Mouse (Mus musculus): Measurements from ENCODE around the gene Lsm14b.

Lsm14b gene

DNA sequence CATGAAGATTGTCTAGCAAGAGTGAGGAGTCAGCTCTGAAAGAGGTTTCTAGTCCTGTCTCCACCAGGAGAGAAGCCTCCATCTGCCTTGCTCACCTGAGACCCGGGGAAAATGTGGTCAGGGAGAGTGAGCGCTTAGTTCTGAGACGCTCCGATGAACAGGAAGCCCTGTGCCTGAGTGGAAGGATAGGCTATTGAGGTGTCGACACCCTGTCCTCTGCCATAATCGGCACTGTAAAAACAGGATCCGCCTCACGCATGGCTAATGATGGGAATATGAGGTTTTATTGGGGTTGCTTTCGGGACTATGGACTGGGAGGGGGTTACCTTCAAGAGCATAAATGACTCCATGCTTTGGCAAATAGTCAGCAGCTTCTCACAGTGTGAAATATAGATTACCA lies 6.2 kb upstream of the Lsm14b start:
- DNase-seq = no peak

DNA sequence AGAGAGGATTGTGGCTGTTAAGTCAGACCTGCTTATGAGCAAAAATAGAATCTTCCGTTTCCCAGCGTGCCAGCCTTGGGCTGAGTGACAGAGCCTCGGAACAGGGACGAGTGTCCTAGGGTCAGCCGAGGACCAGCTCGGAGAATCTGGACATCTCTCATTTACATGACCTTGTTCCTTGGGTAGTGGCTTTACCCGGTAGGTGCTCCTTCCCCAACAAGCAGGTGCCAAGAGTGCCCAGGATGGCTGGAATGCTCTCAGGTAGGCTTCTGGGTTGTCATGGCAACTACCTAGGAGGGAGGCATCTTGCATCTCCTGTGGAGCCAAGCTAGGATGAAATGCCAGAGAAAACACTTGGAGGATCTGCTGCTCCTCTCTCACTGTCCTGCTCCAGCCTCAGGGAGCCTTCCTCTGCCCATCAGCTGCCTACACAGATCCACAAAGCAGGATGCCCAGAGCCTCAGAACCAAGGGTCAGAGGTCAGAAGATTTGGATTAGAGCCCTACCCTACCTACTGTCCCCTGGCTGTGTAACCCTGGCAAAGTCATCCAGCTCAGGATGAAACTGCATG lies 4.6 kb upstream of the Lsm14b start:
- no peak for DNase-seq

DNA sequence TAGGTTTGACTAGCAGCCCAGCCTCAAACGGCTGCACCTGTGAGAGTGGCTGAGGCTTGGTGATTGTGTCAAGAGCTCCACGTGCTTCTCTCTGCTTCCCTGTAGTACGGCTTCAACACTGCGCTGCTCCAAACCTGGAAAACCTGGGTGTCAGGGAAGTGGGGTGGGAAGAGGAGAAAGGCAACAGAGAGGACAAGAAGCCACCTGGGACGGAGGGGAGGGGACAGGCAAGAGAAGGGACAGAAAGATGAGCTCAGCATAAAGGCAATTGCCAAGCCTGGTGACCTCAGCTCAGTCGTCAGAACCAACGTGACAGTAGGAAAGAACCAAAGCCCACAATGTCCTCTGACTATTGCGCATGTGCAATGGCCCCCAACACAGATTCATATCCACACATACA lies 3.9 kb upstream of the Lsm14b start:
- DNase-seq = no peak

GRCm38 (mm10) chr2:180022751-180023150 lies 2.0 kb upstream of the Lsm14b start:
- no peak for DNase-seq

DNA sequence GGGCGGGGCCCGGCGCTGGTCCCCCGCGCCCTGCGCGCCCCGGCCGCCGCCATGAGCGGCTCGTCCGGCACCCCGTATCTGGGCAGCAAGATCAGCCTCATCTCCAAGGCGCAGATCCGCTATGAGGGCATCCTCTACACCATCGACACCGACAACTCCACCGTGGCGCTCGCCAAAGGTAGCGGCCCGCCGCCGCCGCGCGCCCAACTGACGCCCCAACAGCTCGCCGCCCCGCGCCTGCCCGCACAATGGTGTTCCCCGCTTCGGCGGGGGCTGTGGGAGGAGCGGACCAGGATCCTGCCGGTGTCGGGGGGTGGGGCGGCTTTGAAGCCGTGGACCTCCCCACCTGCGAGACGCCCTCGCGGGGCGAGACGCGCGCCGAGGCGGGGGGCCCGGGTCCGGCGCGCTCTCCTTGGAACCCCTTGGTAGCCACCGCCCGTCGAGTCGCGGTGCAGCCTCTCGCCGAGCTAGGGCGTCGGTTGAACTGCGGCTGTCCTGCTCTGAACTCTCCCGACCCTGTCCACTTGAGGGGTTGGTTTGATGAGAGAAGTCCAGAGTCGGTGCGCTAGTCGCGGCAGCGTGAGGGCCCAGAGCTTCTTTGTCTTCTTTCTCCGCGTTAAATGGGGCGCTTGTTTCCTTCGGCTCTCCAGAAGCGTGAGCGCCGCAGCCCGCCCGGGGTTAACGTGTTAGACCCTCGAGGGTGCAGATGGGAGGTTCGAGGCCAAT lies 511 bp downstream of the Lsm14b start:
- peak; percentile 51 to 54 for DNase-seq

DNA sequence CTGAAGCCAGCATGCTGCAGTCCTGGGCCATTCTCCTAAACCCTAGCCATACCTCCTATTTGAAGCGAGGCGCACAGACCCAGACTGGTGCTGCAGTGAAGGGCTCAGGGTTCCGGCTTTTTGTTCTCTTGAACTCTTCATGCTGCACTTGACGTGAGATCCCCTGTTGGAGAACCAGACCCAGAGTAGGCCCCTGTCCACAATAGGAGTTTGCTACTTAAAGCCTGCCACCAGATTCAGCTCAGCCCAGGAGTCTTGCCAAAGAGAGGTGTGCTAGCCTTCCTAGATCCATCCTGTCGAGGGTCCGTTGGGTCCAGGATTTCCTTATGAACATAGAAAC lies 1.0 kb downstream of the Lsm14b start:
- no peak for DNase-seq

- DNase-seq = no peak
These were observed 3.0 kb downstream of the Lsm14b start for GRCm38 (mm10) chr2:180027768-180028167.

- DNase-seq = peak; percentile 16 to 37
These were observed 6.5 kb downstream of the Lsm14b start for GRCm38 (mm10) chr2:180031270-180031669.

GRCm38 (mm10) chr2:180032925-180033324 lies 8.1 kb downstream of the Lsm14b start:
- DNase-seq = peak in 1 of 2 experiments; percentile 17

GRCm38 (mm10) chr2:180033956-180034355 lies 9.2 kb downstream of the Lsm14b start:
- DNase-seq = no peak

- no peak for DNase-seq
These were observed 10.0 kb downstream of the Lsm14b start for GRCm38 (mm10) chr2:180034753-180035152.

DNA sequence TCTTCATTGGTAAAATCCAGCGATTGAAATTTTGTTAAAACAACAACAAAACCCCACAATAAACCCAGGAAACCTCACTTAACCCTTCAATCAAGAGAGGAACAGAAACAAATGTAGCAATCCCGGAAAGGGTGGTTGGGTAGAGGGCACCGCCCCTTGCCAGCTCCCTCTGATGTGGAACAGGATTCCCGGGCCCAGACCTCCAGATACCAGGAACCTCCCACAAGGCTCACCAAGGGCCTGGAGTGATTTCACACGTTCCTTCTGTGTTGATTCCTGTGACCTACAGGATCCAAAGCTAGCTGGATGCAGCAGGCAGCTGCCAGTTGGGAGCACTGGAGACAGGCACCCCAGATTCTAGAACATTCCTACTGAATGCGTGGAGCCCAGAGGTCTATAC lies 15.6 kb downstream of the Lsm14b start:
- peak in 1 of 2 experiments; percentile 13 for DNase-seq

GRCm38 (mm10) chr2:180041577-180042255 lies 16.9 kb downstream of the Lsm14b start:
- peak; percentile 32 to 37 for DNase-seq

DNA sequence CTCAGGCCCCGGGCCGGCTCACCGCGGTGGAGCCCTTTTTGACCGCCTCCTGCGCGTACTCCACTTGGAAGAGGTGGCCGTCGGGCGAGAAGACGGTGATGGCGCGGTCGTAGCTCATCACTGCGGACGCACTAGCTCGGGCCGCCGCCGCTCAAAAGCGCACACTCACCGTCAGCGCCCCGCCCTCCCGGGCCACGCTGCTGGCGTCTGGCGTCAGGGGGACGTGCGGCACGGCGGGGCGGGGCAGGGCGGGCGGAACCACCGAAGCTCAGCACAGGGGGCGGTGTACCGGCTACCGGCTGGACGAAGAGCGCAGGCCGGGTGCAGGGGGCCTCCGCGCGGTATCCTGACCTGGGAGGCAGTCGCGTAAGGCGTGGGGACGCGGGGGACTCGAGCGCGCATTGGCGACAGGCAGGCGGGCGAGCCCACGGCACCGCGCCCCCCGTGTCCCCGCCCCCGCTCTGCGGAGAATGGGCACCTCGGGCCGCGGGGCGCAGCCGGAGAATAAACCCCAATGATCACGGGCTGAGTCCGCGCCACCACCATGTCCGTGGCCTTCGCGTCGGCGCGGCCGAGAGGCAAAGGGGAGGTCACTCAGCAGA lies 17.6 kb downstream of the Lsm14b start, which contains the start of the genes Psma7 and Ss18l1:
Gene Psma7, minus strand, starts transcription at position 178 of the 602 bp plus-strand sequence.
Gene Ss18l1, plus strand, starts transcription at position 254 of the 602 bp plus-strand sequence.
- peak; percentile 87 to 91 for DNase-seq

- peak; percentile 30 to 34 for DNase-seq
These were observed 18.2 kb downstream of the Lsm14b start for GRCm38 (mm10) chr2:180042858-180043515.

GRCm38 (mm10) chr2:180045283-180045682 lies 20.5 kb downstream of the Lsm14b start:
- peak; percentile 24 to 51 for DNase-seq

GRCm38 (mm10) chr2:180047580-180047979 lies 22.8 kb downstream of the Lsm14b start:
- peak; percentile 34 to 50 for DNase-seq

- no peak for DNase-seq
These were observed 23.3 kb downstream of the Lsm14b start for GRCm38 (mm10) chr2:180047980-180048635.

DNA sequence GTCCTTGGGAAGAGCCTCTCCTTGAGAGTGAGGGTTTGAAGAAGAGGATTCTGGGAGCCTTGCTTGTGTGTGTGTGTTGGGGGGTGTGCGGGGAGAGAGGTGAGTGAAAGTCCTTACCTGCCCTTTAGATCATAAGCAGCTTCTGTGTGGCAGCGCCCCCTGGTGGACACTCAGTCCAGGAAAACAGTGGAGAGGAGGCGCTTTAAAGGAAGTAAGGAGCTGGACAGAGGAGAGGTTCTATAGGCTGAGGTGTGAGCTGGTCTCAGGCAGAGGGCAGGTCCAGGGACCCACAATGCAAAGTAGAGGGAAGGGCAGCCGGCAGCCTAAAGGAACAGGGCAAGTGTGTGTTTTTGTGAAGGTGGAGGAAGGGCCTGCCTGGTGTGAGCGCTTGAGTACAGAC lies 26.2 kb downstream of the Lsm14b start:
- peak; percentile 78 to 84 for DNase-seq

DNA sequence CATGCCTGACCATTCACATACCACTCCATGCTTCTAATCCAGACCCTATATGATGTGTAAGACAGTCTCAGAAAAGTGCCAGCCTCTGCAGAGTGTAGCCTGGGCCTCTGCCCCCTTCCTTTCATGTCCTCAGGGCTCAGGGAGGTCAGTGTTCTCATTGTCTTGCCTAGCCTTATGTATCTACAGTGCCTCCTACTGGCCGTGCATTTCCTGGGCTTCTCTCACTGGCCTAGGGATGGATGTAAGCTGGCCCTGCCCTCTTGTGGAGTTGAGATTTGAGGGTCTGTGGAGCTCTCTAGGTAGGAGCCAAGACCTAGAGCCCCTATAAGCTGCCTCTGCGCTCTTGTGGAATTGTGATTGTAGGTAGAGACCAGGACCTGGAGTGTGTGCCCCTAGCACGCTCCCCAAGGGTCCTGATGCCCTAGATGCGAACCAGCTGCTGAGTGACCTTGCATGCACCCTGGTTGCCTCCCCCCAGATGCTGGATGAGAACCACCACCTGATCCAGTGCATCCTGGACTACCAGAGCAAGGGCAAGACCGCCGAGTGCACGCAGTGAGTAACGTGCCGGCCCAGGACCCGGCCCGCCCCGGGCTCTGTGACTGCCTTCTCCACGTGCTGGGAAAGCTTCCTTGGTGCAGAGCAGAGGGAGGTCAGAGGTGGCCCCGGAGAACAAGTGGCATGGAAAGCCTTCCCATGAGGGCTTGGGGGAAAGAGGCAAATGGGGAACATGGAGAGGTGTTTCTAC lies 27.4 kb downstream of the Lsm14b start:
- peak in 1 of 2 experiments; percentile 29 for DNase-seq

DNA sequence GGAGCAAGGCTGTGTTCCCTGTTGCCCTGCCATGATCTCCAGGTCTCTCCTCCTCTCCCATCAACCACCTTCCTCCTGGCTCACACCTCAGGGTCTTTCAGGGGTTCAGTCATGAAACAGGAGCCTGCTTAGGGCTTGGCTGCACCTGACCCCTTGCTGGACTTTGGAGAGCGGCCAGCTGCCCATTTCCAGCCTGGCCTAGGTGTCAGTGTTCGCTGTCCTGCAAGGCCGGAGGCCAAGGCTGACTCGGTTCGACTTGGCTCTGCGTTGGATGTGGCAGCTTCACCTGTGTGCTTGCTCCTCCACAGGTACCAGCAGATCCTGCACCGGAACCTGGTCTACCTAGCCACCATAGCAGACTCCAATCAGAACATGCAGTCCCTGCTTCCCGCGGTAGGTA lies 28.2 kb downstream of the Lsm14b start:
- no peak for DNase-seq
